Mouse (Mus musculus) neural tube, embryonic 15.5 days (tissue): ENCODE measurements around the gene Ppp1r9b. TPM values are rescaled to one million over a fixed set of nuclear protein-coding genes. Genes with fewer than 3 reads are reported as not detected.
A peak's percentile ranks its signal among the peaks of the same experiment; 100 is the strongest.

Source experiments
- ATAC-seq: fragments of 200-750 bp; cut with Nextera tagmentation; 2 replicates; pipeline ENCODE4 v1.8.0; 2017; ENCODE audit warnings: mild to moderate bottlenecking, moderate TSS enrichment, moderate library complexity; ENCODE audit not compliant: low FRiP score
- H3K27ac ChIP-seq: fragments of 300-500 bp; sonication (generic); replicated peaks from 2 replicates; pipeline ENCODE4 v1.5.1; 2015; ENCODE audit warnings: mild to moderate bottlenecking, inconsistent platforms
- H3K27me3 ChIP-seq: fragments of 300-500 bp; sonication (generic); replicated peaks from 2 replicates; pipeline ENCODE4 v1.6.1; 2015; ENCODE audit warnings: inconsistent platforms
- H3K36me3 ChIP-seq: fragments of 300-500 bp; sonication (generic); 2 replicates; pipeline ENCODE4 v1.6.1; 2015; ENCODE audit warnings: inconsistent platforms
- H3K4me1 ChIP-seq: fragments of 300-500 bp; sonication (generic); 2 replicates; pipeline ENCODE4 v1.6.1; 2015; ENCODE audit warnings: inconsistent platforms
- H3K4me2 ChIP-seq: fragments of 300-500 bp; sonication (generic); 2 replicates; pipeline ENCODE4 v1.6.1; 2015; ENCODE audit warnings: inconsistent platforms, mild to moderate bottlenecking, moderate library complexity
- H3K4me3 ChIP-seq: fragments of 300-500 bp; sonication (generic); replicated peaks from 2 replicates; pipeline ENCODE4 v1.5.1; 2015; ENCODE audit warnings: mild to moderate bottlenecking, inconsistent platforms
- H3K9ac ChIP-seq: fragments of 300-500 bp; sonication (generic); replicated peaks from 2 replicates; pipeline ENCODE4 v1.6.1; 2015; ENCODE audit warnings: mild to moderate bottlenecking, inconsistent platforms
- H3K9me3 ChIP-seq: fragments of 300-500 bp; sonication (generic); replicated peaks from 2 replicates; pipeline ENCODE4 v1.6.1; 2016; ENCODE audit warnings: inconsistent platforms
- WGBS: fragments of 180-500 bp; shearing (Covaris S2); methylation state at CpG from one replicate; pipeline ENCODE4 v1.1.7; 2015; ENCODE audit warnings: mixed read lengths; 5-methylcytosine and 5-hydroxymethylcytosine counted together
- polyA plus RNA-seq: library from polyadenylated mRNA; unstranded; fragments of >200 nt; fragmentation: Nextera tagmentation; extraction: Ambion mirVana; gene quantifications from 2 replicates; pipeline ENCODE4 v1.2.1, GENCODE M21; 2015

Ppp1r9b gene
- 18.8 TPM in 2 replicates for polyA plus RNA-seq

DNA sequence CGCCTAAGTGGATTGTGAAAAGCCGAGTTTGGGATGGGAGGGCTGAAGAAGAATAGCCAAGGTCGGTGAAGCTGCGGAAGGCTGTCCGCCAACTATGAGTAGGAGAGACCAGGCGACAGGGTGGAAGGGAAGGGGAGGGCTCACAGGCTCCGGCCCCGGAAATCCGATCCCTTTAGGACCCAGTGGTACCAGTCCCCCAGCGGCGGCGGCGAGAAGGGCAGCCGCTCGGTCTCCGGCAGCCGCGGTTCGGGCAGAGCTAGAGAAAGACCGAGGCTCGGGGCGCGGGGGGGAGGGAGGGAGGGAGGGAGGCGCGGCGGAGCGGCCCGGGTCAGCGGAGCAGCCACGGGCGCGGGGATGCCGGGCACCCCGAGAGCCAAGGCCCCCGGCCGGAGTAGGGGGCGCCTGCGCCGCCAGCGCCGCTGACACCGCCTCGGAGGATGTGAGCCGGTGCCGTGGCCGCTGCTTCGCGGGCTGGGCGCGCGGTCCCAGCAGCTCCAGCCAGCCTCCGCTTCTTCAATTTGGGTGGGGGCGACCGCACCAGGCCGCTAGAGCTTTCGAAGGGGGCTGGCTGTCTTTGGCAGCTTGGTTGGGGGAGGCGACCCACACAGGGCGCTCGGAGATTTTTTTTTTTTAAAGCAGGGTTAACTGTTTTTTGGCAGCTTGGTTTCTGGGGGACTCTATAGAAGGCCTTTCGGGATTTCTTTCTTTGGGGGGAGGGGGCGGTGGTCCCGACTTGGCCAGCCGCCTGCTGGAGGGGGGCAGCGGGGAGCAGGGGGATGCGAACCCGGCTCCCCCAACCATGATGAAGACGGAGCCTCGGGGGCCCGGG lies at the start of gene Ppp1r9b:
Gene Ppp1r9b (plus strand): TSS at position 287 of the 829 bp plus-strand sequence.
- ATAC-seq, result peak; percentile 77
- Histone ChIP-seq H3K9ac (peak within 1 kb of the TSS; percentile 99), H3K27me3 (no peaks in the 10 kb centered on the region), H3K9me3 (no peaks in the 10 kb centered on the region), H3K27ac (peak within 1 kb of the TSS; percentile 96), H3K4me3 (peak within 1 kb of the TSS; percentile 89), H3K4me1 (peaks cover 71% of the 10 kb centered on the region), H3K36me3 (no peaks in the 10 kb centered on the region), H3K4me2 (peak within 1 kb of the TSS; percentile 91)
- 0% methylated on average over 42 of the region's 69 CpGs for WGBS

- 46% methylated on average over 9 of the region's 9 CpGs for WGBS
- H3K27me3 ChIP-seq, result peaks cover 45% of the 10 kb centered on the region
- H3K27ac ChIP-seq, result no peak overlapping the region
- H3K4me2 ChIP-seq, result no peak overlapping the region
- no peak overlapping the region for H3K4me3 ChIP-seq
- ATAC-seq, result no peak
- H3K9ac ChIP-seq, result no peak overlapping the region
- H3K36me3 ChIP-seq, result no peaks in the 10 kb centered on the region
- H3K4me1 ChIP-seq, result peaks cover 20% of the 10 kb centered on the region
- H3K9me3 ChIP-seq, result no peaks in the 10 kb centered on the region
Measured at GRCm38 (mm10) chr11:94941121-94941520, 49.7 kb upstream of the Ppp1r9b start.

- Histone ChIP-seq H3K4me1 (peaks cover 14% of the 10 kb centered on the region), H3K9me3 (no peaks in the 10 kb centered on the region), H3K36me3 (no peaks in the 10 kb centered on the region), H3K27me3 (peaks cover 38% of the 10 kb centered on the region), H3K9ac (no peak overlapping the region), H3K4me3 (no peak overlapping the region), H3K27ac (no peak overlapping the region), H3K4me2 (no peak overlapping the region)
- ATAC-seq, result no peak
- 80% methylated on average over 8 of the region's 8 CpGs for WGBS
Measured at GRCm38 (mm10) chr11:94941776-94942175, 49.1 kb upstream of the Ppp1r9b start.

- Histone ChIP-seq H3K9me3 (no peaks in the 10 kb centered on the region), H3K4me2 (no peak overlapping the region), H3K9ac (no peak overlapping the region), H3K27ac (no peak overlapping the region), H3K36me3 (no peaks in the 10 kb centered on the region), H3K27me3 (peaks cover 34% of the 10 kb centered on the region), H3K4me1 (peaks cover 9% of the 10 kb centered on the region), H3K4me3 (no peak overlapping the region)
- WGBS, result 55% methylated on average over 13 of the region's 13 CpGs
- no peak for ATAC-seq
Measured at GRCm38 (mm10) chr11:94942282-94943023, 48.4 kb upstream of the Ppp1r9b start.

- peaks cover 28% of the 10 kb centered on the region for H3K27me3 ChIP-seq
- H3K27ac ChIP-seq, result no peak overlapping the region
- H3K9me3 ChIP-seq, result no peaks in the 10 kb centered on the region
- ATAC-seq, result no peak
- H3K9ac ChIP-seq, result no peak overlapping the region
- WGBS, result 84% methylated on average over 15 of the region's 15 CpGs
- no peaks in the 10 kb centered on the region for H3K36me3 ChIP-seq
- H3K4me2 ChIP-seq, result no peak overlapping the region
- H3K4me3 ChIP-seq, result no peak overlapping the region
- peaks cover 3% of the 10 kb centered on the region; the same call in 1 of the 2 replicates for H3K4me1 ChIP-seq
Measured at GRCm38 (mm10) chr11:94943054-94943453, 47.8 kb upstream of the Ppp1r9b start.

- whole genome bisulfite sequencing, result 22% methylated on average over 8 of the region's 8 CpGs
- no peaks in the 10 kb centered on the region for H3K9me3 ChIP-seq
- no peak overlapping the region for H3K9ac ChIP-seq
- ATAC-seq, result no peak
- no peaks in the 10 kb centered on the region for H3K36me3 ChIP-seq
- H3K4me3 ChIP-seq, result no peak overlapping the region
- no peaks in the 10 kb centered on the region for H3K4me1 ChIP-seq
- no peak overlapping the region for H3K4me2 ChIP-seq
- H3K27me3 ChIP-seq, result peaks cover 16% of the 10 kb centered on the region
- no peak overlapping the region for H3K27ac ChIP-seq
Measured at GRCm38 (mm10) chr11:94944295-94944694, 46.5 kb upstream of the Ppp1r9b start.

DNA sequence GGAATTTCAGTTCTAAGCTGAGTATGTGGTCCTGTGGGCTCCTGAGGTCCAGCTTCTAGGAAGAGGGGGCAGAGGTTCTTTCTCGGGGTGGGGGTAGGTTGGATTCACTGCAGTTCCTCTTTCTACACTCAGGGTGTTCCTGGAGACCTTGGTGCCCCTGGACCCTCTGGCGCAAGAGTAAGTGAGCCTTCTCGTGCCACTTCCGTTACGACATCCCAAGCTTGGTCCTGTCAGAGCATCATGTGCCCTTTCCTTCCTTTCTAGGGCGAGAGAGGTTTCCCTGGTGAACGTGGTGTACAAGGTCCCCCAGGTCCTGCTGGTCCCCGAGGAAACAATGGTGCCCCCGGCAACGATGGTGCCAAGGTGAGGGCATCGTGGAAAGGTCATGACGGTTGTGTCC lies 45.6 kb upstream of the Ppp1r9b start:
- H3K4me1 ChIP-seq, result no peaks in the 10 kb centered on the region
- H3K9me3 ChIP-seq, result no peaks in the 10 kb centered on the region
- no peak overlapping the region for H3K9ac ChIP-seq
- H3K27ac ChIP-seq, result no peak overlapping the region
- 0 out of 2 replicates have a peak, but pooled peaks cover 10% of the 10 kb centered on the region for H3K27me3 ChIP-seq
- no peak overlapping the region for H3K4me2 ChIP-seq
- H3K4me3 ChIP-seq, result no peak overlapping the region
- H3K36me3 ChIP-seq, result no peaks in the 10 kb centered on the region
- no peak for ATAC-seq
- 87% methylated on average over 12 of the region's 12 CpGs for WGBS

- H3K27ac ChIP-seq, result no peak overlapping the region
- ATAC-seq, result no peak
- H3K4me1 ChIP-seq, result 0 out of 2 replicates have a peak, but pooled peaks cover 3% of the 10 kb centered on the region
- H3K9me3 ChIP-seq, result no peaks in the 10 kb centered on the region
- WGBS, result 8% methylated on average over 6 of the region's 6 CpGs
- no peaks in the 10 kb centered on the region for H3K27me3 ChIP-seq
- no peak overlapping the region for H3K4me3 ChIP-seq
- H3K9ac ChIP-seq, result no peak overlapping the region
- H3K36me3 ChIP-seq, result no peaks in the 10 kb centered on the region
- no peak overlapping the region for H3K4me2 ChIP-seq
Measured at GRCm38 (mm10) chr11:94952169-94952568, 38.7 kb upstream of the Ppp1r9b start.

DNA sequence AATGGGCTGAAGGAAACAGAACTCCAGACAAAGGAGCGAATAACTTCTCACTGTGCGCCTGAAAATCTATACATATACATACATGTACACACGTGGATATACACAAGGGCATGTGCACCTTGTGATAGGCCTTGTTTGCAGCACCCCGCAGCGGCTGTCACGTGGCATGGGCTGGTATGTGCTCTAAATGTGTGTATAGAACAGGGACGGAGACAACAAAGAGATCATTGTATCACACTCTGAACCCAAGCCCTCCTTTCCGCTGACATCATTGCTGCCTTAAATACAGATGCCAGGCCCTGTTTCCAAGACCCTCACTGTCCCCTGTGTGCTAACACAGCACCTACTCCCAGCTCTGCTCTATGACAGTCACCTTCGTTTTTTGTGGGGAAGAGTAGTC lies 35.7 kb upstream of the Ppp1r9b start:
- no peak overlapping the region for H3K9ac ChIP-seq
- no peak overlapping the region for H3K27ac ChIP-seq
- 63% methylated on average over 9 of the region's 9 CpGs for WGBS
- H3K4me1 ChIP-seq, result peaks cover 15% of the 10 kb centered on the region
- H3K4me3 ChIP-seq, result no peak overlapping the region
- no peak overlapping the region for H3K4me2 ChIP-seq
- no peaks in the 10 kb centered on the region for H3K27me3 ChIP-seq
- no peak for ATAC-seq
- no peaks in the 10 kb centered on the region for H3K36me3 ChIP-seq
- H3K9me3 ChIP-seq, result no peaks in the 10 kb centered on the region

DNA sequence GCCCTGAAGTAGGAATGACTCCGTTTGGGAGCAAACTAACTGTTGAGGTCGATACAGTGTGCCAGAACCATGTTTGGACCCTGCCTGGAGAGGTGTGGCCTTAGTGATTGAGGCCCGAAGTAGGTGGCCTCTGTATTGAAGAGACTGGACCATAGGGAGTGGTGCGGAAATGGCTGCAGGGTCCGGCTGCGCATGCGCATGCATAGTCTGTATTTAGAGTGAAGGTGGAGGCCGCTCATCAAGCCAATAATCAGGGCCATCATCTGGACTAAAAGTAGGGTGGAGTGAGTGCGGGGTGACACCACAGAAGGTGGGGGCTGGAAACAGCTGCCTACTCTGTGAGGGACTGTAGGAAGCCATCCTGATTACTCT lies 33.2 kb upstream of the Ppp1r9b start:
- Histone ChIP-seq H3K9me3 (no peaks in the 10 kb centered on the region), H3K9ac (no peak overlapping the region), H3K4me3 (no peak overlapping the region), H3K4me1 (peaks cover 12% of the 10 kb centered on the region), H3K27ac (peak overlapping the region; percentile 72), H3K4me2 (no peak overlapping the region), H3K27me3 (no peaks in the 10 kb centered on the region), H3K36me3 (no peaks in the 10 kb centered on the region)
- WGBS, result 87% methylated on average over 9 of the region's 9 CpGs
- no peak for ATAC-seq

- Histone ChIP-seq H3K9me3 (no peaks in the 10 kb centered on the region), H3K27me3 (no peaks in the 10 kb centered on the region), H3K9ac (no peak overlapping the region), H3K4me1 (peaks cover 12% of the 10 kb centered on the region), H3K4me2 (peak overlapping the region; percentile 22), H3K27ac (peak overlapping the region; percentile 72), H3K4me3 (no peak overlapping the region), H3K36me3 (no peaks in the 10 kb centered on the region)
- peak; percentile 31 for ATAC-seq
- 25% methylated on average over 8 of the region's 8 CpGs for WGBS
Measured at GRCm38 (mm10) chr11:94958065-94958858, 32.6 kb upstream of the Ppp1r9b start.
